Mouse (Mus musculus): ENCODE data around the gene Fbxo7. TPM values are rescaled to one million over a fixed set of nuclear protein-coding genes. Genes with fewer than 3 reads are reported as not detected.

The Fbxo7 gene
- polyA plus RNA-seq, 1 experiment from 2014 or later, result 26.2 TPM

DNA sequence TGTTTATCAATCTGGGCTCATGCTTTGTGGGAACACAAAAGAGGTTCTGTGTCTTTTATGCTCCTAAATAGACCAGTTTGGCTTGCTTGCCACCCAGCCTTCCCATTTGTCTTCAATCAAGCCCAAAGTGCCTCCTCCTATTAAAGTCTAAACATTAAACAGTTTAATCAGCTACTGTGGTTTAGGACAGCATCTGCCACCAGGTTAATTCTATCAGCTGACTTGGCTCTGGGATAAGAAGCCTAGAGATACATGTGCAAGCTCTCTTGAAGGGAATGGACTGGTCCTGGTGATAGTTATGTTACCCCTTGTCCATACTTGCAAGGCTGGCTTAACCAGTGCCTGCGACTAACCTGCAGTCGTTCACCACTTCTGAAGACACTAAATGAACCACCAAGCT is 28.8 kb downstream of the Fbxo7 start:
- no peak for ATAC-seq (ENCODE audit: low read depth)
- Histone ChIP-seq H3K9ac (replicated peaks; ENCODE audit: low read depth, low read length) (no peak overlapping the region), H3K4me2 (ENCODE audit: low read depth, low read length) (no peak overlapping the region), H3K27me3 (ENCODE audit: control insufficient read depth, insufficient read depth, low read length) (no peaks in the 10 kb centered on the region), H3K4me3 (ENCODE audit: low read depth, low read length) (no peak overlapping the region), H3K9me3 (ENCODE audit: control insufficient read depth, low read length) (no peaks in the 10 kb centered on the region), H3K36me3 (ENCODE audit: control insufficient read depth, insufficient read depth, low read length) (no peaks in the 10 kb centered on the region; the same call in 1 of the 2 replicates), H3K4me1 (ENCODE audit: control insufficient read depth, insufficient read depth, low read length) (no peaks in the 10 kb centered on the region), H3K27ac (ENCODE audit: low read depth, low read length) (no peak overlapping the region)
- 20% methylated on average over 2 of the region's 2 CpGs for WGBS

DNA sequence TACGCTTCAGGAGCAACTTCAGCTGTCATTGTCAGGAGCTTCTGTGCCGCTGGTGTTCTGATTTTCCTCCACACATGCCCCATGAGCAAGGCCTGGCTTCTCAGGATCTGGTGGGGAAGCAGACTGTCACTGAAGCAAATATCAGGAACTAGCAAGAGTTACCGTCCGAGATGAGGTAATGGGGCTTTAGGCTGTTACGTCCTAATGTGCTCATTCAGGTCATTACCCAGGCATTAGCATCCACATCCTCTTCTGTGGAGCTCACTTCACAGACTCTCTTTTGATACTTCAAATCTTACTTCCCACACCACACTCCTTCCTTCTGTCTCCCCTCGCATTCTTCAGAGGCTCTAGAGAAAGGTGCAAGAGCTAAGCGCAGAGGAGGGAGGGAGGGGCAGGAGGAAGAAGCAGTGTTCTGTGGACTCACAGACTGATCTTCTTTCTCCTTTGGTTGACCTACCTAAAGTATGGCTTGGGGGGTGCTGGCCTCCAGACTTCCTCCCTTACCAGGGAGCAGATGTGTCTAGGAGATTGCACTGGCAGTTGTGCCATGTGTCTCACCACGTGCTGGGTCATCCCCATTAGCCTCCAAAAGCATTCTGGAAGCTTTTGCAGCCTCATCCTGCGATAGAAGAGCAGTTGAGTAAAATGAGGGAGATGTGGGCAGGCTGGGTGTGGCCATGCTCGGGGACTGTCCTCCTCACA is 31.2 kb downstream of the Fbxo7 start:
- H3K4me1 ChIP-seq (ENCODE audit: control insufficient read depth, insufficient read depth, low read length), result no peaks in the 10 kb centered on the region
- no peaks in the 10 kb centered on the region for H3K27me3 ChIP-seq (ENCODE audit: control insufficient read depth, insufficient read depth, low read length)
- H3K27ac ChIP-seq (ENCODE audit: low read depth, low read length), result no peak overlapping the region
- no peak overlapping the region for H3K9ac ChIP-seq (replicated peaks; ENCODE audit: low read depth, low read length)
- ATAC-seq (ENCODE audit: low read depth), result no peak
- H3K4me3 ChIP-seq (ENCODE audit: low read depth, low read length), result no peak overlapping the region
- H3K36me3 ChIP-seq (ENCODE audit: control insufficient read depth, insufficient read depth, low read length), result peaks cover 7% of the 10 kb centered on the region
- no peak overlapping the region for H3K4me2 ChIP-seq (ENCODE audit: low read depth, low read length)
- no peaks in the 10 kb centered on the region for H3K9me3 ChIP-seq (ENCODE audit: control insufficient read depth, low read length)
- 82% methylated on average over 10 of the region's 10 CpGs for WGBS

DNA sequence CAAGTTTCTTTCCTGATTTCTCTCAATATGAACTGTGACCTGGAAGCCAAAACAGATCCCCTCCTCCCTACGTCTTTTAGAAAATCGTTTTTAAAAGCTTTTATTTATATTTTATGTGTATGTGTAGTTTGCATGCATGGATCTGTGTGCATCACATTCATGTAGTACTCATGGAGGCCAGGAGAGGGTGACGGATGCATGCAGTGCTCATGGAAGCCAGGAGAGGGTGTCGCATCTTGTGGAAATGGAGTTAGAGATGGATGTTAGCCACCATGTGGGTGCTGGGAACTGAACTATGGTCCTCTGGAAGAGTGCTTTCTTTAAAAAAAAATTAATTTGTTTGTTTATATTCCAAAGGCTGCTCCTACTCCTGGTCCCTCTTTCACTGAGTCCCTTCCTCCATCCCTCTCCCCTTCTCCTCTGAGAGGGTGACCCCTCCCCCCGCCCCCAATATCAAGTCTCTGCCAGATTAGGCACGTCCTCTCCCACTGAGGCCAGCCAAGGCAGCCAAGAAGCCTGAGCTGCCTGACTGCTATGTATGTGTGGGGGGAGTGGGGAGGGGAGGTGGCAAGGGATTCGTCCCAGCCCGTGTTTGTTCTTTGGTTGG is 34.6 kb downstream of the Fbxo7 start:
- Histone ChIP-seq H3K4me2 (ENCODE audit: low read depth, low read length) (no peak overlapping the region), H3K27me3 (ENCODE audit: control insufficient read depth, insufficient read depth, low read length) (no peaks in the 10 kb centered on the region), H3K4me3 (ENCODE audit: low read depth, low read length) (no peak overlapping the region), H3K36me3 (ENCODE audit: control insufficient read depth, insufficient read depth, low read length) (peaks cover 7% of the 10 kb centered on the region), H3K9ac (replicated peaks; ENCODE audit: low read depth, low read length) (no peak overlapping the region), H3K9me3 (ENCODE audit: control insufficient read depth, low read length) (no peaks in the 10 kb centered on the region), H3K27ac (ENCODE audit: low read depth, low read length) (no peak overlapping the region), H3K4me1 (ENCODE audit: control insufficient read depth, insufficient read depth, low read length) (no peaks in the 10 kb centered on the region)
- WGBS, result 88% methylated on average over 8 of the region's 8 CpGs
- no peak for ATAC-seq (ENCODE audit: low read depth)

DNA sequence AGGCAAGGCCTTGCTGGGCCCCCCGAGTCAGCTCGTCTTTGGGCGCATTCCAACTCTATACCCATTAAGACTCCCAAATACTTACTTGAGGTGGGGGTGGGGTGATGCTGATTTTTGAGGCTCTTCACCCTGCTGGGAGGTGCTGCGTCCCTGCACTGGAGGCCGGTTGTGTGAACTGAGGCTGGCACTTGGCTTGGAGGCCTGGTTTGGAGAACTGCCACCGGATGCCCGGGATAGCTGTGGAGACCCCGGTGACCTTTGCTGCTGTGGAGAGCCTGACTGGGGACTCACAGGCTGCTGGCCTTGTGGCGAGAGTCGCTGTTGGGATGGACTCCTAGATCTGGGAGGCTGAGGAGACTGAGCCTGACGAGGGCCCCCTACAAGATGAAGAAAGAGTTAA is 35.5 kb downstream of the Fbxo7 start:
- ATAC-seq (ENCODE audit: low read depth), result no peak
- 88% methylated on average over 11 of the region's 11 CpGs for WGBS
- Histone ChIP-seq H3K9me3 (ENCODE audit: control insufficient read depth, low read length) (no peaks in the 10 kb centered on the region), H3K27me3 (ENCODE audit: control insufficient read depth, insufficient read depth, low read length) (no peaks in the 10 kb centered on the region), H3K4me2 (ENCODE audit: low read depth, low read length) (no peak overlapping the region), H3K4me1 (ENCODE audit: control insufficient read depth, insufficient read depth, low read length) (no peaks in the 10 kb centered on the region), H3K27ac (ENCODE audit: low read depth, low read length) (no peak overlapping the region), H3K4me3 (ENCODE audit: low read depth, low read length) (no peak overlapping the region), H3K9ac (replicated peaks; ENCODE audit: low read depth, low read length) (no peak overlapping the region), H3K36me3 (ENCODE audit: control insufficient read depth, insufficient read depth, low read length) (peaks cover 7% of the 10 kb centered on the region)

DNA sequence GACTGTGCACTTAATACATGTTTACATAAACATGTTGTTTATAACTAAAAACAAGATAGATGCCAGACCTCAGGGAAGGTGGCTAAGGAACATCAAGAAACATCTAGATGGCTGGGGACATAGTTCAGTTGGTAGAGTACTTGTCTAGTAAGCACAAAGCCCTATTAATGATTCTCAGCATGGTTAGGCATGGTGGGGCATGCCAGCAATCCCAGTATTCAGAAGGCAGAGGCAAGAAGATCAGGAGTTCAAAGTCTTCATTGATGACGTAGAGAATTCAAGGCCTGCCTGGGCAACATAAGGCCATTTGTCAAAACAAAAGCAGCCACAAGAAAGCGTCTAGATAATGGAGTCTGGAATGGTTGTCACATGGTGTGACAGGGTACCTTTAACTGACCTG is 35.9 kb downstream of the Fbxo7 start:
- Histone ChIP-seq H3K4me2 (ENCODE audit: low read depth, low read length) (no peak overlapping the region), H3K4me1 (ENCODE audit: control insufficient read depth, insufficient read depth, low read length) (no peaks in the 10 kb centered on the region), H3K9me3 (ENCODE audit: control insufficient read depth, low read length) (no peaks in the 10 kb centered on the region), H3K9ac (replicated peaks; ENCODE audit: low read depth, low read length) (no peak overlapping the region), H3K4me3 (ENCODE audit: low read depth, low read length) (no peak overlapping the region), H3K27ac (ENCODE audit: low read depth, low read length) (no peak overlapping the region), H3K27me3 (ENCODE audit: control insufficient read depth, insufficient read depth, low read length) (no peaks in the 10 kb centered on the region), H3K36me3 (ENCODE audit: control insufficient read depth, insufficient read depth, low read length) (peaks cover 7% of the 10 kb centered on the region)
- ATAC-seq (ENCODE audit: low read depth), result no peak
- WGBS, result 70% methylated on average over 2 of the region's 2 CpGs

DNA sequence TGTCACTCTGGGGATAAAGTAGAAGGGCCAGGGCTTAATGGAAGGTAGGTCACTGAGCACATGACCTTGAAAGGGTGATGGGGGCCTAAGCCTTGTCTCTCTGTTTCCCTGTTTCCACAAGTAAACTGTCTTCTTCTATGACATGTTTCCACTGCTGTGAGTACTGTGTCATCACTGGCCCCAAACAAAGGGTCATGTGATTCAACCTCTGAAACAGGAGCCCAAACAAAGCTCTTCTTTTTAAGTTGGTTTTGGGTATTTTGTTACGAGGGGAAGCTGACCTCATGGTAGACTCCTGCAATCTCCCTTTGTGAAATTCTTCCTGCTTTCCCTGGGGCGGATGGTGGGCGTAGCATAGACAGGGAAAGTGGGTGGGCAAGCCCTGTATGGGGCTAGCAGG is 38.5 kb downstream of the Fbxo7 start:
- ATAC-seq (ENCODE audit: low read depth), result no peak
- Histone ChIP-seq H3K36me3 (ENCODE audit: control insufficient read depth, insufficient read depth, low read length) (peaks cover 7% of the 10 kb centered on the region; the same call in 1 of the 2 replicates), H3K4me1 (ENCODE audit: control insufficient read depth, insufficient read depth, low read length) (no peaks in the 10 kb centered on the region), H3K4me2 (ENCODE audit: low read depth, low read length) (no peak overlapping the region), H3K4me3 (ENCODE audit: low read depth, low read length) (no peak overlapping the region), H3K9me3 (ENCODE audit: control insufficient read depth, low read length) (no peaks in the 10 kb centered on the region), H3K27ac (ENCODE audit: low read depth, low read length) (no peak overlapping the region), H3K27me3 (ENCODE audit: control insufficient read depth, insufficient read depth, low read length) (no peaks in the 10 kb centered on the region), H3K9ac (replicated peaks; ENCODE audit: low read depth, low read length) (no peak overlapping the region)
- WGBS, result 50% methylated on average over 3 of the region's 3 CpGs

DNA sequence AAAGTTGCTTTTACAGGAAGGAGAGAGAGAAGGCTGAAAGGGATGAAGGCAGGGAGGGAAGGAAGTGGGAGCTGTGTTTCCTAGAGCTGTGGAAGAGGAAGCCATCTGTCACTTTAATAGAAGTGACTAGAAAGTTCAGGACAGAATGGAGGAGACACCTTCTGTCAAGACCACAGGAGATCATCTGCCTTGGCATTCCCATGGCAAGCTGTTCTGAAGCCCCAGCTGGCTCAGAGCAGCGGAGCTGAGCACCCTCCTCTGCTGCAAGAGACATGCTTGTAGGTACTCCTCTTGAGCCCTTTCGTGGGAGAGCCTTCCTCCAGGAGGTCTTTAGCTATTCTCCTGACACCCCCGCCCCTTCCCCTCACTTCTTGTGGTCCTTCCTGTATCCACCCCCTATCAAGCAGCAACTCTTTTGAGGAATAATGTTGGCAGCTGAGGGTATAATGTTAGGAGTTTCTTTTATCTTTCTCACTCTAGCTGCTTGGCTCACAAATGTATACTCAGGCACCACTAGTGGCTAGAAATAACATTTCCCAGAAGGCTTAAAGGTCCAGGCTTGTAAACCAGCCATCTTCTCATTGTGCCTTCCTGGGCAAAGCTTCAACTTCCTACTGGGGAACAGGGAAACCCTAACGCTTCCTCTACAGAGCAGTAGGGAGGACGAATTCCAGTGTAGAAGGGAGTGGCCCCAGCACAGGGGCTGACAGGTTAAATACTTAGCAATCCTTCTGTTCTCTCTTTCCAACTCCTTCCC is 40.7 kb downstream of the Fbxo7 start:
- Histone ChIP-seq H3K4me2 (ENCODE audit: low read depth, low read length) (no peak overlapping the region), H3K27ac (ENCODE audit: low read depth, low read length) (no peak overlapping the region), H3K4me3 (ENCODE audit: low read depth, low read length) (no peak overlapping the region), H3K27me3 (ENCODE audit: control insufficient read depth, insufficient read depth, low read length) (no peaks in the 10 kb centered on the region), H3K9me3 (ENCODE audit: control insufficient read depth, low read length) (no peaks in the 10 kb centered on the region), H3K36me3 (ENCODE audit: control insufficient read depth, insufficient read depth, low read length) (no peaks in the 10 kb centered on the region), H3K4me1 (ENCODE audit: control insufficient read depth, insufficient read depth, low read length) (no peaks in the 10 kb centered on the region), H3K9ac (replicated peaks; ENCODE audit: low read depth, low read length) (no peak overlapping the region)
- ATAC-seq (ENCODE audit: low read depth), result no peak
- WGBS, result 65% methylated on average over 5 of the region's 5 CpGs

DNA sequence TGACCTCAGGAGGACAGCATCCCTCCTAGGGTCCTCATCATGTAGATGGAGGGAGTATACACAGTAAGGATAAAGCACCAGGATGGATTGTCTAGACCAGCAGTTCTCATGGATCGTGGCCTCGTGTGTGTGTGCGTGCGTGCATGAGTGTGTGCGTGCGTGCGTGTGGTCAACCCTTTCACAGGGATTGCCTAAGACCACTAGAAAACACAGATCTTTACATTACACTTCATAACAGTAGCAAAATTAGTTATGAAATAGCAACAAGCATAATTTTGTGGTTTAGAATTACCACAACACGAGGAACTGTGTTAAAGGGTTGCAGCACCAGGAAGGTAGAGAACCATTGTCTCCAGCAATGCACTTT is 41.2 kb downstream of the Fbxo7 start:
- 94% methylated on average over 8 of the region's 8 CpGs for WGBS
- Histone ChIP-seq H3K9me3 (ENCODE audit: control insufficient read depth, low read length) (no peaks in the 10 kb centered on the region), H3K9ac (replicated peaks; ENCODE audit: low read depth, low read length) (no peak overlapping the region), H3K27me3 (ENCODE audit: control insufficient read depth, insufficient read depth, low read length) (no peaks in the 10 kb centered on the region), H3K36me3 (ENCODE audit: control insufficient read depth, insufficient read depth, low read length) (no peaks in the 10 kb centered on the region), H3K4me1 (ENCODE audit: control insufficient read depth, insufficient read depth, low read length) (no peaks in the 10 kb centered on the region), H3K4me2 (ENCODE audit: low read depth, low read length) (no peak overlapping the region), H3K27ac (ENCODE audit: low read depth, low read length) (no peak overlapping the region), H3K4me3 (ENCODE audit: low read depth, low read length) (no peak overlapping the region)
- no peak for ATAC-seq (ENCODE audit: low read depth)

DNA sequence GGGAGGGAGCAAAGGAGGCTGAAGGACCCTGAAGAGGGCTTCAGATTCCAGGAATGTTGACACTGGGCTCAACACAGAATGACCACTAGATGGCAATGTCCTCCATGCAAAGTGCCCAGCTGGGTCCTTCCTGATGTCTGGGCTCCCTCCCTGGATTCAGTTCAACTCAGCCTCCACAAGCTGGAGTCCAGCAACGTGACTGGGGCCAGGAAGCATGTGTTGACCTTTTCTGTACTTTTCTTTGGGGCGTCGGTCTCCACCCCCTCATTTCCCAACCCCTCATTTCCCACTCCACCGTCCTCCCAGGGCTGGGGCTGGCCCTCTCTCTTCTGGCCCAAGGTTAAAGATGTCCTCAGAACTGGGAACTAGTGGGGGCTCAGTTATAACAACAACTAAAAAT is 43.2 kb downstream of the Fbxo7 start:
- no peaks in the 10 kb centered on the region for H3K4me1 ChIP-seq (ENCODE audit: control insufficient read depth, insufficient read depth, low read length)
- no peak overlapping the region for H3K4me3 ChIP-seq (ENCODE audit: low read depth, low read length)
- no peak overlapping the region for H3K27ac ChIP-seq (ENCODE audit: low read depth, low read length)
- no peaks in the 10 kb centered on the region for H3K36me3 ChIP-seq (ENCODE audit: control insufficient read depth, insufficient read depth, low read length)
- WGBS, result 8% methylated on average over 4 of the region's 4 CpGs
- H3K4me2 ChIP-seq (ENCODE audit: low read depth, low read length), result no peak overlapping the region
- ATAC-seq (ENCODE audit: low read depth), result peak; percentile 87
- H3K9ac ChIP-seq (replicated peaks; ENCODE audit: low read depth, low read length), result no peak overlapping the region
- H3K27me3 ChIP-seq (ENCODE audit: control insufficient read depth, insufficient read depth, low read length), result no peaks in the 10 kb centered on the region
- no peaks in the 10 kb centered on the region for H3K9me3 ChIP-seq (ENCODE audit: control insufficient read depth, low read length)
